Mouse (Mus musculus) C2C12 (cell line): ENCODE data around the gene Opn4. TPM values are rescaled to one million over a fixed set of nuclear protein-coding genes. Genes with fewer than 3 reads are reported as not detected.

Experiments used
- H3K27me3 ChIP-seq: one replicate; pipeline ENCODE4 v1.6.1; 2011; ENCODE audit not compliant: control insufficient read depth, insufficient read depth, insufficient read length
- H3K36me3 ChIP-seq: one replicate; pipeline ENCODE4 v1.6.1; 2011; ENCODE audit not compliant: control insufficient read depth, insufficient read depth
- H3K4me3 ChIP-seq: one replicate; pipeline ENCODE4 v1.5.1; 2011; ENCODE audit warnings: mild to moderate bottlenecking, control low read depth; ENCODE audit not compliant: poor library complexity, insufficient read depth, severe bottlenecking
- H3K79me2 ChIP-seq: one replicate; pipeline ENCODE4 v1.6.1; 2011; ENCODE audit not compliant: control insufficient read depth, insufficient read depth
- H3K79me3 ChIP-seq: one replicate; pipeline ENCODE4 v1.6.1; 2011; ENCODE audit warnings: low read depth, control low read depth
- H3ac ChIP-seq: one replicate; pipeline ENCODE3; 2011; ENCODE audit warnings: low read depth; ENCODE audit not compliant: control insufficient read depth, insufficient read length
- CEBPB ChIP-seq: IDR thresholded peaks from one replicate; pipeline ENCODE4 v1.6.1; 2011; ENCODE audit warnings: low read depth, mild to moderate bottlenecking, control low read depth, moderate library complexity
- CTCF ChIP-seq: IDR thresholded peaks from one replicate; pipeline ENCODE4 v1.5.1; 2011; ENCODE audit not compliant: control insufficient read depth, insufficient read depth, insufficient read length
- FOSL1 ChIP-seq: IDR thresholded peaks from one replicate; pipeline ENCODE4 v1.8.0; 2011; ENCODE audit warnings: mild to moderate bottlenecking, low read length; ENCODE audit not compliant: poor library complexity, insufficient read depth, severe bottlenecking
- MAX ChIP-seq: IDR thresholded peaks from one replicate; pipeline ENCODE4 v1.6.1; 2011; ENCODE audit warnings: mild to moderate bottlenecking, control low read depth
- MYOD1 ChIP-seq: IDR thresholded peaks from one replicate; pipeline ENCODE4 v1.6.1; 2011; ENCODE audit warnings: low read depth; ENCODE audit not compliant: control insufficient read depth, insufficient read length
- MYOG ChIP-seq: IDR thresholded peaks from one replicate; pipeline ENCODE4 v1.6.1; 2011; ENCODE audit not compliant: control insufficient read depth, insufficient read length; ENCODE audit errors: extremely low read depth
- USF1 ChIP-seq: IDR thresholded peaks from one replicate; pipeline ENCODE4 v1.6.1; 2011; ENCODE audit warnings: low read depth, mild to moderate bottlenecking, control low read depth, moderate library complexity
- polyA plus RNA-seq: library from polyadenylated mRNA; unstranded; fragments of >200 nt; fragmentation: generic; extraction: Trizol; gene quantifications from one replicate; pipeline ENCODE4 v1.2.1, GENCODE M21; 2012; ENCODE audit warnings: missing spikeins

Gene Opn4
- polyA plus RNA-seq, 1 experiment = not detected

GRCm38 (mm10) chr14:34567697-34568096, 32.2 kb downstream of the Opn4 start:
- no peaks in the 10 kb centered on the region for H3K36me3 ChIP-seq
- H3K79me3 ChIP-seq = no peaks in the 10 kb centered on the region
- no peak for TF ChIP-seq MYOG
- TF ChIP-seq MYOD1 = no peak
- TF ChIP-seq CEBPB = no peak
- TF ChIP-seq CTCF = no peak
- no peak for TF ChIP-seq MAX
- TF ChIP-seq USF1 = no peak
- no peak for TF ChIP-seq FOSL1
- no peaks in the 10 kb centered on the region for H3K27me3 ChIP-seq
- no peak overlapping the region for H3ac ChIP-seq
- H3K4me3 ChIP-seq = no peak overlapping the region
- no peaks in the 10 kb centered on the region for H3K79me2 ChIP-seq

GRCm38 (mm10) chr14:34566530-34566929, 33.4 kb downstream of the Opn4 start:
- H3K4me3 ChIP-seq = no peak overlapping the region
- no peaks in the 10 kb centered on the region for H3K36me3 ChIP-seq
- no peak for TF ChIP-seq CTCF
- TF ChIP-seq CEBPB = no peak
- no peak for TF ChIP-seq MYOD1
- TF ChIP-seq MYOG = no peak
- TF ChIP-seq FOSL1 = no peak
- no peak for TF ChIP-seq USF1
- TF ChIP-seq MAX = no peak
- no peak overlapping the region for H3ac ChIP-seq
- no peaks in the 10 kb centered on the region for H3K27me3 ChIP-seq
- H3K79me3 ChIP-seq = no peaks in the 10 kb centered on the region
- no peaks in the 10 kb centered on the region for H3K79me2 ChIP-seq

GRCm38 (mm10) chr14:34565711-34566110, 34.2 kb downstream of the Opn4 start:
- Histone ChIP-seq H3K36me3 (no peaks in the 10 kb centered on the region), H3K4me3 (no peak overlapping the region), H3K27me3 (no peaks in the 10 kb centered on the region), H3ac (no peak overlapping the region), H3K79me3 (no peaks in the 10 kb centered on the region), H3K79me2 (no peaks in the 10 kb centered on the region)
- no peak for TF ChIP-seq MYOD1
- no peak for TF ChIP-seq MAX
- no peak for TF ChIP-seq CEBPB
- no peak for TF ChIP-seq MYOG
- TF ChIP-seq USF1 = no peak
- TF ChIP-seq FOSL1 = no peak

GRCm38 (mm10) chr14:34564646-34565045, 35.3 kb downstream of the Opn4 start:
- H3K79me2 ChIP-seq = no peaks in the 10 kb centered on the region
- no peak overlapping the region for H3ac ChIP-seq
- H3K36me3 ChIP-seq = peaks cover 2% of the 10 kb centered on the region
- H3K27me3 ChIP-seq = no peaks in the 10 kb centered on the region
- no peak for TF ChIP-seq MYOG
- no peak for TF ChIP-seq CEBPB
- no peak for TF ChIP-seq CTCF
- no peak for TF ChIP-seq FOSL1
- TF ChIP-seq MAX = no peak
- TF ChIP-seq MYOD1 = no peak
- no peak for TF ChIP-seq USF1
- H3K79me3 ChIP-seq = no peaks in the 10 kb centered on the region
- H3K4me3 ChIP-seq = no peak overlapping the region

GRCm38 (mm10) chr14:34562393-34562792, 37.5 kb downstream of the Opn4 start:
- Histone ChIP-seq H3K79me2 (no peaks in the 10 kb centered on the region), H3K4me3 (no peak overlapping the region), H3K27me3 (no peaks in the 10 kb centered on the region), H3K79me3 (no peaks in the 10 kb centered on the region), H3K36me3 (peaks cover 2% of the 10 kb centered on the region), H3ac (no peak overlapping the region)
- TF ChIP-seq MAX = no peak
- no peak for TF ChIP-seq USF1
- TF ChIP-seq FOSL1 = no peak
- no peak for TF ChIP-seq CTCF
- TF ChIP-seq MYOD1 = no peak
- TF ChIP-seq MYOG = no peak
- TF ChIP-seq CEBPB = no peak

- TF ChIP-seq CEBPB (peak; percentile 51), FOSL1 (no peak), CTCF (no peak)
- Histone ChIP-seq H3K36me3 (peaks cover 2% of the 10 kb centered on the region), H3K4me3 (no peak overlapping the region), H3K79me3 (no peaks in the 10 kb centered on the region), H3K27me3 (no peaks in the 10 kb centered on the region), H3ac (no peak overlapping the region), H3K79me2 (no peaks in the 10 kb centered on the region)
Observed at GRCm38 (mm10) chr14:34561647-34562046, 38.3 kb downstream of the Opn4 start.
